Mouse (Mus musculus) heart, embryonic 11.5 days (tissue): ENCODE measurements at regions not wholly inside any gene's neighbourhood (a gene's known extent, or its start where the extent isn't known, plus 50 kb on each side); places are given as distances from the start of the nearest gene placed in this dataset.

ENCODE experiments used
- ATAC-seq: fragments of 200-750 bp; cut with Nextera tagmentation; replicated peaks from 2 replicates; pipeline ENCODE4 v1.8.0; 2017; ENCODE audit warnings: moderate library complexity; ENCODE audit not compliant: insufficient number of reproducible peaks, low FRiP score, low TSS enrichment
- H3K27ac ChIP-seq: fragments of 300-500 bp; sonication (generic); 2 replicates; pipeline ENCODE4 v1.5.1; 2014; ENCODE audit warnings: mild to moderate bottlenecking, low read depth, low read length
- H3K27me3 ChIP-seq: fragments of 300-500 bp; sonication (generic); 2 replicates; pipeline ENCODE4 v1.6.1; 2014; ENCODE audit warnings: mild to moderate bottlenecking, low read length, mixed read lengths; ENCODE audit not compliant: control insufficient read depth, insufficient read depth
- H3K36me3 ChIP-seq: fragments of 300-500 bp; sonication (generic); 2 replicates; pipeline ENCODE4 v1.6.1; 2014; ENCODE audit warnings: mild to moderate bottlenecking, low read length, moderate library complexity, mixed read lengths; ENCODE audit not compliant: control insufficient read depth, insufficient read depth
- H3K4me1 ChIP-seq: fragments of 300-500 bp; sonication (generic); 2 replicates; pipeline ENCODE4 v1.6.1; 2014; ENCODE audit warnings: low read length; ENCODE audit not compliant: control insufficient read depth, insufficient read depth
- H3K4me2 ChIP-seq: fragments of 300-500 bp; sonication (generic); 2 replicates; pipeline ENCODE4 v1.6.1; 2014; ENCODE audit warnings: mild to moderate bottlenecking, moderate library complexity
- H3K4me3 ChIP-seq: fragments of 300-500 bp; sonication (generic); 2 replicates; pipeline ENCODE4 v1.5.1; 2014; ENCODE audit warnings: low read depth, low read length
- H3K9ac ChIP-seq: fragments of 300-500 bp; sonication (generic); 2 replicates; pipeline ENCODE4 v1.6.1; 2014; ENCODE audit warnings: mild to moderate bottlenecking, low read depth, low read length, moderate library complexity
- H3K9me3 ChIP-seq: fragments of 300-500 bp; sonication (generic); replicated peaks from 2 replicates; pipeline ENCODE4 v1.6.1; 2016; ENCODE audit warnings: low read length; ENCODE audit not compliant: control insufficient read depth
- WGBS: fragments of 180-500 bp; shearing (Covaris S2); extraction: QIAGEN DNeasy Blood & Tissue Kit; methylation state at CpG from one replicate; pipeline ENCODE4 v1.1.7; 2014; ENCODE audit not compliant: insufficient replicate concordance; 5-methylcytosine and 5-hydroxymethylcytosine counted together

- H3K4me1 ChIP-seq, result no peaks in the 10 kb centered on the region
- no peaks in the 10 kb centered on the region for H3K9me3 ChIP-seq
- no peak overlapping the region for H3K9ac ChIP-seq
- H3K4me3 ChIP-seq, result no peak overlapping the region
- no peak overlapping the region for H3K4me2 ChIP-seq
- WGBS, result 51% methylated on average over 5 of the region's 5 CpGs
- H3K36me3 ChIP-seq, result no peaks in the 10 kb centered on the region
- ATAC-seq, result no peak
- H3K27ac ChIP-seq, result no peak overlapping the region
- no peaks in the 10 kb centered on the region for H3K27me3 ChIP-seq
Observed at GRCm38 (mm10) chr2:101440231-101440630, 184.3 kb upstream of the Rag2 start.

- Histone ChIP-seq H3K36me3 (no peaks in the 10 kb centered on the region), H3K9ac (no peak overlapping the region), H3K4me3 (no peak overlapping the region), H3K27ac (no peak overlapping the region), H3K9me3 (no peaks in the 10 kb centered on the region), H3K4me1 (no peaks in the 10 kb centered on the region), H3K27me3 (no peaks in the 10 kb centered on the region), H3K4me2 (no peak overlapping the region)
- 89% methylated on average over 5 of the region's 5 CpGs for WGBS
- ATAC-seq, result no peak
Observed at GRCm38 (mm10) chr2:101441081-101441630, 183.4 kb upstream of the Rag2 start.

- Histone ChIP-seq H3K9me3 (no peaks in the 10 kb centered on the region), H3K4me1 (no peaks in the 10 kb centered on the region), H3K36me3 (no peaks in the 10 kb centered on the region), H3K4me3 (no peak overlapping the region), H3K9ac (no peak overlapping the region), H3K27me3 (no peaks in the 10 kb centered on the region), H3K27ac (no peak overlapping the region), H3K4me2 (no peak overlapping the region)
- 67% methylated on average over 5 of the region's 5 CpGs for WGBS
- no peak for ATAC-seq
Observed at GRCm38 (mm10) chr2:101455591-101455990, 168.9 kb upstream of the Rag2 start.

GRCm38 (mm10) chr2:101458959-101459358, 165.6 kb upstream of the Rag2 start:
- H3K27ac ChIP-seq, result no peak overlapping the region
- no peaks in the 10 kb centered on the region for H3K4me1 ChIP-seq
- H3K9ac ChIP-seq, result no peak overlapping the region
- no peak overlapping the region for H3K4me2 ChIP-seq
- H3K9me3 ChIP-seq, result no peaks in the 10 kb centered on the region
- no peaks in the 10 kb centered on the region for H3K27me3 ChIP-seq
- ATAC-seq, result no peak
- H3K4me3 ChIP-seq, result no peak overlapping the region
- WGBS, result 95% methylated on average over 1 of the region's 1 CpGs
- H3K36me3 ChIP-seq, result no peaks in the 10 kb centered on the region

- Histone ChIP-seq H3K4me3 (no peak overlapping the region), H3K27ac (no peak overlapping the region), H3K36me3 (no peaks in the 10 kb centered on the region), H3K4me2 (no peak overlapping the region), H3K9ac (no peak overlapping the region), H3K4me1 (no peaks in the 10 kb centered on the region), H3K27me3 (no peaks in the 10 kb centered on the region), H3K9me3 (no peaks in the 10 kb centered on the region)
- 74% methylated on average over 1 of the region's 1 CpGs for WGBS
- ATAC-seq, result no peak
Observed at GRCm38 (mm10) chr2:101462450-101462849, 162.1 kb upstream of the Rag2 start.

GRCm38 (mm10) chr2:101464291-101465140, 160.0 kb upstream of the Rag2 start:
- Histone ChIP-seq H3K9me3 (no peaks in the 10 kb centered on the region), H3K4me2 (no peak overlapping the region), H3K9ac (no peak overlapping the region), H3K4me1 (no peaks in the 10 kb centered on the region), H3K36me3 (no peaks in the 10 kb centered on the region), H3K27me3 (no peaks in the 10 kb centered on the region), H3K27ac (no peak overlapping the region), H3K4me3 (no peak overlapping the region)
- ATAC-seq, result no peak
- WGBS, result 67% methylated on average over 9 of the region's 9 CpGs

- ATAC-seq, result no peak
- no peaks in the 10 kb centered on the region for H3K4me1 ChIP-seq
- H3K4me2 ChIP-seq, result no peak overlapping the region
- no peak overlapping the region for H3K27ac ChIP-seq
- H3K9me3 ChIP-seq, result no peaks in the 10 kb centered on the region
- no peaks in the 10 kb centered on the region for H3K27me3 ChIP-seq
- WGBS, result 80% methylated on average over 6 of the region's 6 CpGs
- H3K4me3 ChIP-seq, result no peak overlapping the region
- no peaks in the 10 kb centered on the region for H3K36me3 ChIP-seq
- H3K9ac ChIP-seq, result no peak overlapping the region
Observed at GRCm38 (mm10) chr2:101470569-101471100, 153.9 kb upstream of the Rag2 start.

- no peak overlapping the region for H3K4me2 ChIP-seq
- no peak overlapping the region for H3K4me3 ChIP-seq
- H3K9me3 ChIP-seq, result no peaks in the 10 kb centered on the region
- H3K27me3 ChIP-seq, result no peaks in the 10 kb centered on the region
- no peak overlapping the region for H3K9ac ChIP-seq
- no peak for ATAC-seq
- H3K4me1 ChIP-seq, result no peaks in the 10 kb centered on the region
- H3K27ac ChIP-seq, result no peak overlapping the region
- WGBS, result 33% methylated on average over 8 of the region's 8 CpGs
- no peaks in the 10 kb centered on the region for H3K36me3 ChIP-seq
Observed at GRCm38 (mm10) chr2:101472449-101473115, 151.9 kb upstream of the Rag2 start.
